Mouse (Mus musculus): ENCODE data around the gene Gimap9. TPM values are rescaled to one million over a fixed set of nuclear protein-coding genes. Genes with fewer than 3 reads are reported as not detected.
A peak's percentile ranks its signal among the peaks of the same experiment; 100 is the strongest.

Gene Gimap9
- polyA plus RNA-seq, 1 experiment from 2014 or later = 7.5 TPM

GRCm38 (mm10) chr6:48696830-48697554, 21.1 kb downstream of the Gimap9 start:
- H3K4me2 ChIP-seq = no peak overlapping the region
- H3K9me3 ChIP-seq = 0 out of 2 replicates have a peak, but pooled peaks cover 5% of the 10 kb centered on the region
- 0 out of 2 replicates have a peak, but pooled peaks cover 2% of the 10 kb centered on the region for H3K4me1 ChIP-seq
- peak overlapping the region; percentile 29; the same call in 1 of the 2 replicates for H3K27ac ChIP-seq (replicated peaks)
- H3K36me3 ChIP-seq = peaks cover 1% of the 10 kb centered on the region; the same call in 1 of the 2 replicates
- no peak for ATAC-seq (ENCODE audit: extremely low read depth, insufficient number of reproducible peaks, low FRiP score, low TSS enrichment)
- H3K9ac ChIP-seq = no peak overlapping the region
- whole genome bisulfite sequencing = 63% methylated on average over 4 of the region's 4 CpGs
- no peak overlapping the region for H3K4me3 ChIP-seq
- no peaks in the 10 kb centered on the region for H3K27me3 ChIP-seq (replicated peaks)

- no peak overlapping the region for H3K9ac ChIP-seq
- 0 out of 2 replicates have a peak, but pooled peaks cover 5% of the 10 kb centered on the region for H3K9me3 ChIP-seq
- no peaks in the 10 kb centered on the region for H3K27me3 ChIP-seq (replicated peaks)
- ATAC-seq (ENCODE audit: extremely low read depth, insufficient number of reproducible peaks, low FRiP score, low TSS enrichment) = no peak
- peak overlapping the region; percentile 29; the same call in 1 of the 2 replicates for H3K27ac ChIP-seq (replicated peaks)
- H3K4me2 ChIP-seq = no peak overlapping the region
- H3K36me3 ChIP-seq = peaks cover 7% of the 10 kb centered on the region; the same call in 1 of the 2 replicates
- no peak overlapping the region for H3K4me3 ChIP-seq
- 36% methylated on average over 1 of the region's 1 CpGs for WGBS
- H3K4me1 ChIP-seq = 0 out of 2 replicates have a peak, but pooled peaks cover 2% of the 10 kb centered on the region
Observed at GRCm38 (mm10) chr6:48697555-48697930, 21.6 kb downstream of the Gimap9 start.

DNA sequence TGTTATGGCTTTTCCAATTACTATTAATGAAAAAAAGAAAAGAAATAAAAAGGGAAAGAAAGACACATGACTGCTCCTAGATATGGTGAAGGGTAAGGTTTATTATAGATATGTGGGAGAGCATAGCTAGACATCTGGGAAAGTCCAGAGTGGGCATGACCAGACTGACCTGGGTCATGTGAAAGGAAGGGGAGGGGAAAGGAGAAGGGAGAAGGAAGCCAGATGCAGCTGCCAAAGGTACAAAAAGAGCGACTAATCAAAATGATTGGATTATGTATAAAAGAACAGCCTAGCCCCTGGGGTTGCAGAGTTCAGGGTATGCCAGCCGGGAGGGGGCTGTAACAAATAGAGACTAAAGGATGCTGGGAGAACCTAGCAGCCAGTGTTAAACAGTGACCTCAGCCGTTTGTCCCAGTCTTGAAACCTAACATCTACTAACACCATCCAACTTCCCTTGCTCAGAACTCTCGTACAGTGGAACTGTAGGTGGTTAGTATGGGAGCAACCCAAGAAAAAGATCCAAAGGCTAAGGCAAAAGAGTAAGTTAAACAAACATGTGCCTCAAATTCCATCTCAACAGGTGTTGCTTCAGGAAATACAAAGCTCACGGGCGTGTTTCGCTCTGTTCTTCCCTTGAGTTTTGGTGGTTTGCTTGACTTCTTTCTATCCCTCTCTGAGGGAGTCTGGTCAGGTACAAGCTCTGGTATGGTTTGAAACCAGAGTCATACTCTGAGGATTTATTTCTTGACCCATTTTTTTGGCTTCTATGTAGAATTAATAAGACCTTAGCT, 22.3 kb downstream of the Gimap9 start:
- no peak overlapping the region for H3K4me2 ChIP-seq
- WGBS = 69% methylated on average over 7 of the region's 7 CpGs
- no peak for ATAC-seq (ENCODE audit: extremely low read depth, insufficient number of reproducible peaks, low FRiP score, low TSS enrichment)
- no peak overlapping the region for H3K4me3 ChIP-seq
- peak overlapping the region; percentile 82; the same call in 1 of the 2 replicates for H3K27ac ChIP-seq (replicated peaks)
- peaks cover 7% of the 10 kb centered on the region; the same call in 1 of the 2 replicates for H3K36me3 ChIP-seq
- H3K4me1 ChIP-seq = 0 out of 2 replicates have a peak, but pooled peaks cover 2% of the 10 kb centered on the region
- H3K27me3 ChIP-seq (replicated peaks) = no peaks in the 10 kb centered on the region
- no peak overlapping the region for H3K9ac ChIP-seq
- H3K9me3 ChIP-seq = 0 out of 2 replicates have a peak, but pooled peaks cover 5% of the 10 kb centered on the region

DNA sequence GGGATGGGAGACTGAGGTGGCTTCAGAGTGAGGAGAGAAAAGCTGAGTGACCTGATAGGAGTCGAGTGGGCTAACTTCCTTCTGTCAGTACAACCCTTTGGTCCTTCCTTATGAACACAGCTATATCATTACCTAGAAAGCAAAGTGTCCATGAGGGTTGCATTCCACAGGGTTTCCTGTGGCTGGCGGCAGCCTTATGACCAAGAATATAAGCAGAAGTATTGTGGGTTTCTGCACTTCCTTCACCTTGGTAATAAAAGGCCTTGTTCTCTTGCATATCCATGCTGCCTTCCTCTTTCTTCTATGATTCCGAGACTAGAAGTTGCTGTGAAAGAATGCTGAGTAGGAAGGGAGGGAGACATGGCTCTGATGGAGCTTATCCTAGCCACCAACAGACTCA, 23.0 kb downstream of the Gimap9 start:
- H3K36me3 ChIP-seq = peaks cover 7% of the 10 kb centered on the region; the same call in 1 of the 2 replicates
- H3K9ac ChIP-seq = no peak overlapping the region
- H3K4me2 ChIP-seq = no peak overlapping the region
- ATAC-seq (ENCODE audit: extremely low read depth, insufficient number of reproducible peaks, low FRiP score, low TSS enrichment) = no peak
- 53% methylated on average over 3 of the region's 3 CpGs for WGBS
- H3K27me3 ChIP-seq (replicated peaks) = no peaks in the 10 kb centered on the region
- H3K4me3 ChIP-seq = no peak overlapping the region
- peak overlapping the region; percentile 82 for H3K27ac ChIP-seq (replicated peaks)
- H3K4me1 ChIP-seq = 0 out of 2 replicates have a peak, but pooled peaks cover 2% of the 10 kb centered on the region
- 0 out of 2 replicates have a peak, but pooled peaks cover 5% of the 10 kb centered on the region for H3K9me3 ChIP-seq

GRCm38 (mm10) chr6:48700251-48701075, 24.5 kb downstream of the Gimap9 start:
- Histone ChIP-seq H3K27me3 (replicated peaks) (no peaks in the 10 kb centered on the region), H3K4me2 (no peak overlapping the region), H3K4me1 (0 out of 2 replicates have a peak, but pooled peaks cover 2% of the 10 kb centered on the region), H3K27ac (replicated peaks) (peak overlapping the region; percentile 82), H3K9ac (no peak overlapping the region), H3K9me3 (no peaks in the 10 kb centered on the region), H3K36me3 (peaks cover 11% of the 10 kb centered on the region), H3K4me3 (no peak overlapping the region)
- ATAC-seq (ENCODE audit: extremely low read depth, insufficient number of reproducible peaks, low FRiP score, low TSS enrichment) = peak; percentile 31; the same call in 1 of the 2 replicates
- 33% methylated on average over 5 of the region's 5 CpGs for WGBS

GRCm38 (mm10) chr6:48702146-48702545, 26.2 kb downstream of the Gimap9 start:
- Histone ChIP-seq H3K4me3 (no peak overlapping the region), H3K9me3 (no peaks in the 10 kb centered on the region), H3K27me3 (replicated peaks) (no peaks in the 10 kb centered on the region), H3K9ac (no peak overlapping the region), H3K36me3 (peaks cover 11% of the 10 kb centered on the region), H3K4me1 (0 out of 2 replicates have a peak, but pooled peaks cover 2% of the 10 kb centered on the region), H3K4me2 (no peak overlapping the region), H3K27ac (replicated peaks) (peak overlapping the region; percentile 76)
- WGBS = 74% methylated on average over 7 of the region's 7 CpGs
- no peak for ATAC-seq (ENCODE audit: extremely low read depth, insufficient number of reproducible peaks, low FRiP score, low TSS enrichment)

GRCm38 (mm10) chr6:48702601-48703000, 26.7 kb downstream of the Gimap9 start:
- Histone ChIP-seq H3K9ac (no peak overlapping the region), H3K36me3 (peaks cover 11% of the 10 kb centered on the region), H3K4me2 (no peak overlapping the region), H3K9me3 (no peaks in the 10 kb centered on the region), H3K4me3 (no peak overlapping the region), H3K27ac (replicated peaks) (peak overlapping the region; percentile 76), H3K4me1 (0 out of 2 replicates have a peak, but pooled peaks cover 2% of the 10 kb centered on the region), H3K27me3 (replicated peaks) (no peaks in the 10 kb centered on the region)
- no peak for ATAC-seq (ENCODE audit: extremely low read depth, insufficient number of reproducible peaks, low FRiP score, low TSS enrichment)
- WGBS = 58% methylated on average over 5 of the region's 5 CpGs

GRCm38 (mm10) chr6:48704146-48704545, 28.2 kb downstream of the Gimap9 start:
- Histone ChIP-seq H3K9me3 (no peaks in the 10 kb centered on the region), H3K4me2 (no peak overlapping the region)
- ATAC-seq (ENCODE audit: extremely low read depth, insufficient number of reproducible peaks, low FRiP score, low TSS enrichment) = no peak

GRCm38 (mm10) chr6:48706130-48706529, 30.2 kb downstream of the Gimap9 start:
- no peaks in the 10 kb centered on the region for H3K9me3 ChIP-seq
- H3K4me3 ChIP-seq = peak overlapping the region; percentile 40
- WGBS = 40% methylated on average over 3 of the region's 3 CpGs
- no peak for ATAC-seq (ENCODE audit: extremely low read depth, insufficient number of reproducible peaks, low FRiP score, low TSS enrichment)
- no peaks in the 10 kb centered on the region for H3K4me1 ChIP-seq
- no peaks in the 10 kb centered on the region for H3K27me3 ChIP-seq (replicated peaks)
- peaks cover 11% of the 10 kb centered on the region for H3K36me3 ChIP-seq
- H3K27ac ChIP-seq (replicated peaks) = peak overlapping the region; percentile 68
- H3K4me2 ChIP-seq = peak overlapping the region; percentile 48
- H3K9ac ChIP-seq = peak overlapping the region; percentile 61

More at GRCm38 (mm10) chr6:48704146-48704545, 28.2 kb downstream of the Gimap9 start:
- 0 out of 2 replicates have a peak, but pooled peaks cover 2% of the 10 kb centered on the region for H3K4me1 ChIP-seq
- H3K27me3 ChIP-seq (replicated peaks) = no peaks in the 10 kb centered on the region
- H3K4me3 ChIP-seq = no peak overlapping the region
- H3K9ac ChIP-seq = no peak overlapping the region
- peaks cover 11% of the 10 kb centered on the region for H3K36me3 ChIP-seq
- H3K27ac ChIP-seq (replicated peaks) = no peak overlapping the region

DNA sequence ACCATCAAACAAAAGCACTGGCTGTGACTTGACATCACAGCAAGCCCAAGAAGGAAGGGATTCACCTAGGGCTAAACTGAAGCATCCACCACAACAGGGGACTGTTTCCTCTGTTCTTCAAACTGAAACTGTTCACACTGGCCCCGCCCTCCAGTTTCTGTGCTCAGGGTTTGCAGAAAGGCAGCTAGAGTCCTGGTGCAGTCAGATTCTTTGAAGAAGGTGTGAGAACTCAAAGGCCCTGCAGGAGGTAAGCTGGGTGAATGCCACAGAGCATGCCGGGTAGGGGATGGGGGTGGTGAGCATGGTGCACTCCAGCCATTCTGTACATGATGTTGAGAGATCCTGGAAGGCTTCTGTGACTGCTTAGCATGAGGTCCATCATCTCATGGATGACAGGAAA, 42.5 kb downstream of the Gimap9 start, which contains the start of the genes Gm28053 and Gimap7:
TSS of gene Gm28053 (plus strand) at position 153 of the 400 bp plus-strand sequence.
TSS of gene Gimap7 (plus strand) at position 167 of the 400 bp plus-strand sequence.
- no peak within 1 kb of the TSS for H3K4me2 ChIP-seq
- WGBS = 56% methylated on average over 2 of the region's 2 CpGs
- no peaks in the 10 kb centered on the region for H3K9me3 ChIP-seq
- no peaks in the 10 kb centered on the region for H3K4me1 ChIP-seq
- no peak within 1 kb of the TSS for H3K4me3 ChIP-seq
- ATAC-seq (ENCODE audit: extremely low read depth, insufficient number of reproducible peaks, low FRiP score, low TSS enrichment) = no peak
- H3K36me3 ChIP-seq = no peaks in the 10 kb centered on the region
- H3K27me3 ChIP-seq (replicated peaks) = no peaks in the 10 kb centered on the region
- H3K9ac ChIP-seq = no peak within 1 kb of the TSS
- no peak within 1 kb of the TSS for H3K27ac ChIP-seq (replicated peaks)

Measured in heart, embryonic 13.5 days (tissue).